Mouse (Mus musculus): Measurements from ENCODE around the gene Coq8a. TPM values are rescaled to one million over a fixed set of nuclear protein-coding genes. Genes with fewer than 3 reads are reported as not detected.

The Coq8a gene
- 1,000 to 10,000 TPM in 1 of 2 experiments, 100 to 1,000 TPM in 1; 793 to 1,026 TPM for total RNA-seq (2021)
- long read RNA-seq, experiment 1, full-length matches to known transcripts = 284 of 429 reads
- long read RNA-seq, experiment 1, partial matches to known transcripts = 69 of 429 reads
- long read RNA-seq, experiment 1, other reads (novel, unspliced or antisense) = 76 of 429 reads
- long read RNA-seq, experiment 2, full-length matches to known transcripts = 477 of 734 reads
- long read RNA-seq, experiment 2, partial matches to known transcripts = 137 of 734 reads
- long read RNA-seq, experiment 2, other reads (novel, unspliced or antisense) = 120 of 734 reads

- no peak for DNase-seq
- intact Hi-C loops (cut with DNase I) = no loop called here
These were observed at the start of gene Coq8a for GRCm38 (mm10) chr1:180198959-180199714. TSS of gene Coq8a (minus strand) at chr1:180199602.

DNA sequence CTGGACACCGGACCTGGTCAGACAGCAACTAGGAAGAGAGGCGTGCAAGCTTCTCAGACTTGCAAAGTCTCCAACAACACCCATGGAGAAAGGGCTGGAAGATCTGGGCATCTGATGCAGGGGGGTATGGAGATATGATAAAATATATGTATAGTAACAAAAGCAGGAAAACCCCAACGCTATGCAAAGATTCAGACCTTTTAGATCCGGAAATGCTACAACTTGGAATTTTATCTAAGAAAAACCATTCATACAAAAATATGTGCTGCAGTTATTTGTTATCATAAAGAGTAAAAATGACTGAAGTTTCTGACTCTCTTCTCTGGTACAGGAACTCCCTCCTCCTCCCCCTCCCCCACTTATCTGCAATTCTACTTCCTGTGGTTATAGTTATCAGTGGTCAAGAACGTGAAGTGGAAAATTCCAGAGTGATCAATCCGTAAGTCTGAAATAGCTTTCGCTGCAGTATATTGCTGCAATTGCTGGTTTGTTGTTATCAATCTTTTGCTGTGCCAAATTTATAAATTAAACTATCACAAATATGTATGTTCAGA is 49.3 kb upstream of the Coq8a start:
- intact Hi-C loops (cut with DNase I) = no loop called here
- DNase-seq = no peak

DNA sequence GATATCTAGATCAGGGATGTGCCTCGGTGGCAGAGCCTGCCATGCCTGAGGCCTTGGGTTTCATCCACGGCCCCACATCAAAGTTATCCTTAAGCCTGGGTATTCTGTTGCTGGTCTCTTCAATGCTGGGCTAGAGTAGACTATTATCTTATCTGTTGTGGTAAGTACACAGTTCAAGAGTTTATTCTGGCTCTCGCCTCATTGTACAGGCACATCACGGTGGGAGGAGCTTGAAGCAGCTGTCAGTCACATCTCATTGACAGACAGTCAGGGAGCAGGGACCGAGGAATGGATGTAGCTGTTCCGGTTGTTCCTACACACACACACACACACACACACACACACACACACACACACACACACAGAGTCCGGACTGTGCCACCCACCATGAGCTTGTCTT is 48.5 kb upstream of the Coq8a start:
- no peak for DNase-seq
- intact Hi-C loops (cut with DNase I) = no loop called here

DNA sequence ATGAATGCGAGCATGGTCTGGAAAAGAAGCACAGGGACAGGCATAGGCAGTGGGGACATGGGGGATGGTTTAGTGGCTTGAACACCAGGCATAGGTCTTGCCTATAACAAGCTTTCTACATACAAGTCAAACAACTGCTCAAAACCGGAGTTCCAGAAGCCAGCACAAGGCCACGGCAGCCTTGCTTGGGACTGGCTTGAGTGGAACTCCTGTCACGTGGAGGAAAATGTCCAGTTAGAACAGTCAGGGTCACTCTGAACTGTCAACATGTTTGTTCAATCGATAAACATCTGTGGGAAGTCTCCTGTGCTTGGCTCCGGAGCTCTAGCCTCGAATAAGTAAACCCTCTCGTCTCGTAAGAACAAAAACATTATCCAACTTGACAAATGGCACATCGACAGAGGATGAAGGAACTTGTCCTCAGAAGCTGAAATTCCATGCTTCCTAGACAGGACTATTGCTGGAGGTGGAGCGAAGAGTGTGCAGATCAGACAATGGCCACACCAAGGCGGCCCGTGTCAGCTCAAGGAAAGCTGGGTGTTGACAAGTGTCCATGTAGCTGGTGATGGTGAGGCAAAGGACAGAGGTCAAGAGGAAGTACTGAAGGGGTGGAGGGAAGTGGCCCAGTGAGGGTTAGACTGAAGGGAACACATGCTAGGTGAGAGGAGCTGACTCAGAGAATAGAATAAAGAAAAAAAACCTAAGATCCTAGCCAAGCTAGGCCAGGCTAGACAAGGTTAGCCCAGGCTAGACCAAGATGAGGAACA is 46.5 kb upstream of the Coq8a start:
- intact Hi-C loops (cut with DNase I) = no loop called here
- DNase-seq = no peak

- no peak for DNase-seq
- intact Hi-C loops (cut with DNase I) = loop anchor here (5.0 kb wide), 1 partner anchor 369 kb away; no protein-coding TSS in a partner anchor
These were observed 32.3 kb upstream of the Coq8a start for GRCm38 (mm10) chr1:180231729-180232128.

DNA sequence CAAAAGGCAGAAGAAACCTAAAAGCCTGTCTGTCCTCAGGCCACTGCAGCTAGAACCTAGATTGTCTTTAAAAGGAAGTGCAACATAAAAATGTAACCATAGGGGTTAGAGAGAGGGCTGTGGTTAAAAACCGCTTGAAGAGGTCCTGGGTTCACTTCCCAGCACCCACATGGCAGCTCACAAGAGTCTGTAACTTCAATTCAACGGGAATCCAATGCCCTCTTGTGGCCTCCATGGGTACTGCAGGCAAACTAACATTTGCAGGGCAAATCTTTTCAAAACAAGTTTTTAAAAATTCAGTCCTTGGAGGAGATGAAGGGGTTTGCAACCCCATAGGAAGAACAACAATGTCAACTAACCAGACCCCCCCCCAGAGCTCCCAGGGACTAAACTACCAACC is 31.2 kb upstream of the Coq8a start:
- intact Hi-C loops (cut with DNase I) = loop anchor here (5.0 kb wide), 1 partner anchor 368 kb away; no protein-coding TSS in a partner anchor
- no peak for DNase-seq

DNA sequence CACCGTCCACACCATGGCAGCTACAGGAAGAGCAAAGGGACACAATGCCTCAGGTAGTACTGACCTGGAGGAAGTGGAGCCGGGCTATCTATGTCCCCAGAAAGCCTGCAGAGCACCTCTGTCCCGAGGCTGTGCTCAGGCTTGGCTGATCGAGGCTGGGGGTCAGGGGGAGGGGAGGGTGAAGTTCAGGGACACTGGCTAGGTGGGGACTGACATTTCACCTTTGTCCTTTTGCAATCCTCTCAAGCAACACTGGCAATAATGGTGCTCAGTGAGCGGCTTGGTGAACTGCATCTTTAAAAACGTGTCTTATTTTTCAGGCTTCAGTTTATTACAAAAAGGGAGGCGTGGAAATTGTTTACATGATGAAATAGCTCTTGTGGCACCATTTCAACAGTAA is 30.5 kb upstream of the Coq8a start:
- DNase-seq = no peak
- intact Hi-C loops (cut with DNase I) = loop anchor here (5.0 kb wide), 2 partner anchors 368 to 383 kb away; no protein-coding TSS in a partner anchor

DNA sequence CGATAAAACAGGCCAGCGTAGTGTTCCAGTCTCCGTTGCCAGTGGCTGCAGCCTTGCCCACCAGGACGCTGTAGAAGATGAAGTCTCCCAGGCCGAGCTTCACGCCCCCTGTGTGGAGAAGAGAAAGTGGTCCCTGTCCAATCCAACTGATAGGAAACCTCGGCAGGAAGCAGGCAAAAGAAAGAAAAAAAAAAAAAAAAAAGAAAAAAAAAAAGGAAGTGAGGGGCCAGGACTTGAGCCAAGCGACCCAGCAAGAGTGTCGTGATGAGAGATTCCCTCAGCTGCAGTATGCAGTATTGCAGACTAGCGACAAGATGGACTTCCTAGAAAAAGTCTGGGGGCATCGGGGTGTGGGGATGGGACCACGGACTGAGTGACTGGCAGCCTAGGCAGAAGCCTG is 29.5 kb upstream of the Coq8a start:
- DNase-seq = no peak
- intact Hi-C loops (cut with DNase I) = loop anchor here (5.0 kb wide), 1 partner anchor 382 kb away; no protein-coding TSS in a partner anchor

GRCm38 (mm10) chr1:180226766-180227165 is 27.4 kb upstream of the Coq8a start:
- intact Hi-C loops (cut with DNase I) = loop anchor here (5.0 kb wide), 1 partner anchor 379 kb away; no protein-coding TSS in a partner anchor
- no peak for DNase-seq

GRCm38 (mm10) chr1:180226221-180226713 is 26.9 kb upstream of the Coq8a start:
- intact Hi-C loops (cut with DNase I) = loop anchor here (5.0 kb wide), 1 partner anchor 379 kb away; no protein-coding TSS in a partner anchor
- no peak for DNase-seq

DNA sequence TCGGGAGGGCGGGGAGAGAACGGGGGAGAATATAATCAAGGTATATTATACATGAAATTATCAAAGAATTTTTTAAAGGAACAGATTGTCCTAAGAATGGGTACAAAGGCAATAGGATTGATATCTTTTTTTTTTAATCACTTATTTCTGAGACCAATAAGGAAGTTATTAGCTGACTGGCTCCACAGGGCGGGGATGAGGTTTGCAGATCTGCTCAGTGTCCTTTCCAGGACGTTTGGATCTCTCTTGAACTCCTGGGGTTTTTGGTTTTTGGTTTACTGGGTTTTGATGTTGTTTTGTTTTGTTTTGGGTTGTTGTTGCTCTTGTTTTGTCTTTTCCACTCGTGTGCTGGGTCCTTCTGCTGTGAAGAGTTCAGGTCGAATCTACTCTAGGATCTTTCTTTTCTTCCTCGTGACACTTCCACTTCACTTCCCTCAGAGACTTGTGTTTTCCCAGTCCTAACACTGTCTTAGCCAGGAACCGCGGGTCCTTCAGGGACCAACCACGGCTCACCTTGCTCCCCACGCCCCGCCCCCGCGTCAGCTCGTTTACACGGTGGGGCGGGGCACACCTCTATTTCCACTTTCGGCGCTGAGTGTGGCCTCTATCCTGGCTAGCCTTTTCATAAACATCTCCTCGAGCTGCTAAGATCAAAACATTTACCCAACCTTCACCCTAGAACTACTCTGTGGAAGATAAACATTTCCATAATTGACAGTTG is 26.3 kb upstream of the Coq8a start:
- peak in 1 of 2 experiments; percentile 35 for DNase-seq

GRCm38 (mm10) chr1:180222007-180222406 is 22.6 kb upstream of the Coq8a start:
- intact Hi-C loops (cut with DNase I) = no loop called here
- no peak for DNase-seq

More for the DNA sequence above, 26.3 kb upstream of the Coq8a start:
- intact Hi-C loops (cut with DNase I) = loop anchor here (5.0 kb wide), 1 partner anchor 378 kb away; no protein-coding TSS in a partner anchor

- DNase-seq = no peak
- intact Hi-C loops (cut with DNase I) = no loop called here
These were observed 21.6 kb upstream of the Coq8a start for GRCm38 (mm10) chr1:180220791-180221542.

- intact Hi-C loops (cut with DNase I) = loop anchor here (5.0 kb wide), 1 partner anchor 359 kb away; no protein-coding TSS in a partner anchor
- no peak for DNase-seq
These were observed 17.3 kb upstream of the Coq8a start for GRCm38 (mm10) chr1:180216541-180217276.

DNA sequence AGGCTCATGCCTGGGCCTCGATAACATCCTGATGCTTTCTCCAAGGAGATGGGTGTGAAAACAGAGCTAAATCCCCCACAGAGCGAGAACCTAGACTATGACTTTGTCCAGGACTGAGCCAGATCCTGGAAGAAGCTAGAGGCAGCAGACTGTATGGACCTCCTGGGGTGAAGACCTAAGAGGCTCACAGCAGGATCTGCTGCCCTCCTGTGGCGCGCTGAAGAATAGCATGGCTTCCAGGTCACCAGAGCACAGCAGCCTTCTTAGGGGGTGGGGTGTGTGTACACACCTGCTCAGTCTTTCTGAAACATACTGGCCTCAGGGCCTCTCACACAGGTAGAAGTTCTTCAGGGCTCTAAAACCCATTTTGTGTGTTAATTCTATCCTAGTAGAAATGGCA is 15.6 kb upstream of the Coq8a start:
- intact Hi-C loops (cut with DNase I) = loop anchor here (1.0 to 5.0 kb wide), 2 partner anchors 40 to 358 kb away; no protein-coding TSS in a partner anchor
- DNase-seq = peak; percentile 51 to 56

DNA sequence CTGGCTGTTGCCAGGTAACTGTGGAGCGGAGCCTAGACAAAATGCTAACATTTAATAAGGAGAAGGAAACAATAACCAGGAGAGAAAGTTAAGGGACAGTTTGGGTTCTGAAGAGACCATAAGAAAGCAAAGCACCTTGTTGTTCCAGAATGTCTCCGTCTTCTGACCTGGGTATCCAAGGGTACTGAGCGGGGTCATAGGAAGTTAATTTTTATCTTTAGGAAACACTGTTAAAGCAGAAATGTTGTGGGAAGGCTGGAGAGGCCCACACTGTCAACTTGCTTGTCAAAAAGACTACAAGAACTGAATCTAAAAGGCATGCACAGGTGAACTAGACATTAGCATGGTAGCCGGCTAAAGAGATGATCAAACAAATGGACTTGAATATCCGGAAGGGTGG is 13.5 kb upstream of the Coq8a start:
- intact Hi-C loops (cut with DNase I) = no loop called here

GRCm38 (mm10) chr1:180210781-180211271 is 11.4 kb upstream of the Coq8a start:
- intact Hi-C loops (cut with DNase I) = no loop called here

More for the DNA sequence above, 13.5 kb upstream of the Coq8a start:
- DNase-seq = no peak

DNA sequence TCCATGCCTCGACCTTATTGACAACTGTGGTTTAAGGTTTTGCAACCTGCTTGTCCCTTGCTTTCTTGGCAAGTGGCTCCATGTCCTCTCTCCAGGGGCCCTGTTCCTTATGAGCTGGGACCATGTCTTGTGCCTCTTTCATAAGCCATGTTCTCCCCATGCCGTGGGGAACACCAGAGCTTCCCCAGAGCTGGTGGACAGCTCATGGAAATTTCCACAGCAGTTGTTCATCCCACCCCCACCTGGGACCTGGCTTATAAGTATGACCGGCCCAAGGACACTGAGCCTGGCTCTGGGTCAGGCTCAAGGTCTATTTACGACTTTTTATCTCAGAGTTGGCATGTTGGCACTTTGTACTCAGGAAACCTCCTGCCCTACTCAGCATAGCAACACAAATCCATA is 10.6 kb upstream of the Coq8a start:
- intact Hi-C loops (cut with DNase I) = no loop called here
- DNase-seq = peak in 1 of 2 experiments; percentile 34

More at GRCm38 (mm10) chr1:180210781-180211271, 11.4 kb upstream of the Coq8a start:
- DNase-seq = peak in 1 of 2 experiments; percentile 50

All from gastrocnemius, postnatal 36 days (tissue).